Comparison of ENCODE assay signal across 7 mouse cellular contexts in genomic region chr10:81429605-81430061, GRCm38 (mm10). TPM values are rescaled to one million over a fixed set of nuclear protein-coding genes. Genes with fewer than 3 reads are reported as not detected.
DNase-seq lines count a peak whose midpoint lies in the region; ATAC-seq and TF ChIP-seq lines count a peak whose summit lies in the region.

No protein-coding gene starts in this region.

- DNase-seq in ZHBTc4 (ENCODE audit: low read depth, low spot score), result peak; percentile 96
- peak; percentile 74 to 81 for DNase-seq in cerebellum, postnatal 10 days
- DNase-seq in gastrocnemius, adult 2 months, result peak; percentile 89
- peak; percentile 61 to 87 for DNase-seq in spleen, adult 2 months (ENCODE audit: low read depth in 1 of 2, low spot score in 2 of 2)

- peak overlapping the region; percentile 97 for H3K27ac ChIP-seq in gastrocnemius, adult 2 months
- peak overlapping the region; percentile 95 for H3K27ac ChIP-seq in hindbrain, embryonic 15.5 days (replicated peaks)
- H3K27ac ChIP-seq in limb, embryonic 13.5 days, result peak overlapping the region; percentile 86
- peak overlapping the region; percentile 94 for H3K27ac ChIP-seq in midbrain, embryonic 13.5 days
- peak overlapping the region; percentile 87 for H3K27ac ChIP-seq in spleen, adult 2 months (ENCODE audit: insufficient read depth, low read length)

- intact Hi-C loops in gastrocnemius, adult 2 months (cut with DNase I), result loop anchor here (1.0 kb wide), 1 partner anchor 14 kb away; no protein-coding TSS in a partner anchor

- peak overlapping the region; percentile 95 for H3K4me3 ChIP-seq in gastrocnemius, adult 2 months
- peak overlapping the region; percentile 85 for H3K4me3 ChIP-seq in hindbrain, embryonic 15.5 days
- H3K4me3 ChIP-seq in limb, embryonic 13.5 days, result peak overlapping the region; percentile 74
- peak overlapping the region; percentile 77 for H3K4me3 ChIP-seq in midbrain, embryonic 13.5 days (replicated peaks)
- peak overlapping the region; percentile 69 for H3K4me3 ChIP-seq in spleen, adult 2 months (ENCODE audit: extremely low read depth, insufficient read depth, insufficient read length)

- no peak for TF ChIP-seq CTCF in gastrocnemius, adult 2 months (IDR thresholded peaks at IDR 0.05)
- no peak for TF ChIP-seq CTCF in spleen, adult 2 months (IDR thresholded peaks at IDR 0.05; ENCODE audit: extremely low read depth, insufficient read depth, insufficient read length, insufficient replicate concordance)

- under 1% methylated on average over 19 of the region's 20 CpGs for WGBS in hindbrain, embryonic 15.5 days
- WGBS in limb, embryonic 13.5 days, result under 1% methylated on average over 19 of the region's 20 CpGs
- under 1% methylated on average over 19 of the region's 20 CpGs for WGBS in midbrain, embryonic 13.5 days
- WGBS in spleen, adult 2 months, result under 1% methylated on average over 20 of the region's 20 CpGs

- H3K27me3 ChIP-seq in hindbrain, embryonic 15.5 days, result peaks cover 20% of the 10 kb centered on the region; the same call in 1 of the 2 replicates
- peaks cover 45% of the 10 kb centered on the region for H3K27me3 ChIP-seq in limb, embryonic 13.5 days
- H3K27me3 ChIP-seq in midbrain, embryonic 13.5 days, result peaks cover 46% of the 10 kb centered on the region
- H3K27me3 ChIP-seq in spleen, adult 2 months (ENCODE audit: control insufficient read depth, insufficient read depth, low read length), result peaks cover 5% of the 10 kb centered on the region

- H3K36me3 ChIP-seq in hindbrain, embryonic 15.5 days, result no peaks in the 10 kb centered on the region
- no peaks in the 10 kb centered on the region for H3K36me3 ChIP-seq in limb, embryonic 13.5 days
- no peaks in the 10 kb centered on the region for H3K36me3 ChIP-seq in midbrain, embryonic 13.5 days
- H3K36me3 ChIP-seq in spleen, adult 2 months (ENCODE audit: control insufficient read depth, insufficient read depth, low read length), result no peaks in the 10 kb centered on the region

- no peak; the same call in 1 of the 2 replicates for TF ChIP-seq POLR2A in spleen, adult 2 months (IDR thresholded peaks at IDR 0.05; ENCODE audit: low read depth, low read length)

- peak overlapping the region; percentile 93 for H3K9ac ChIP-seq in hindbrain, embryonic 15.5 days
- H3K9ac ChIP-seq in limb, embryonic 13.5 days, result peak overlapping the region; percentile 83
- H3K9ac ChIP-seq in midbrain, embryonic 13.5 days (replicated peaks), result peak overlapping the region; percentile 89

- H3K4me1 ChIP-seq in hindbrain, embryonic 15.5 days (replicated peaks), result peaks cover 65% of the 10 kb centered on the region
- peaks cover 48% of the 10 kb centered on the region for H3K4me1 ChIP-seq in limb, embryonic 13.5 days
- H3K4me1 ChIP-seq in midbrain, embryonic 13.5 days (replicated peaks), result peaks cover 59% of the 10 kb centered on the region
- peaks cover 37% of the 10 kb centered on the region for H3K4me1 ChIP-seq in spleen, adult 2 months (ENCODE audit: control insufficient read depth, insufficient read depth, insufficient read length)

- H3K4me2 ChIP-seq in hindbrain, embryonic 15.5 days, result peak overlapping the region; percentile 69
- H3K4me2 ChIP-seq in limb, embryonic 13.5 days (replicated peaks), result peak overlapping the region; percentile 92
- peak overlapping the region; percentile 91 for H3K4me2 ChIP-seq in midbrain, embryonic 13.5 days (replicated peaks)

- peak; percentile 4; the same call in 1 of the 2 replicates for ATAC-seq in hindbrain, embryonic 15.5 days (ENCODE audit: low FRiP score, low read depth)
- ATAC-seq in limb, embryonic 13.5 days (ENCODE audit: low FRiP score, low read depth), result peak; percentile 24
- ATAC-seq in midbrain, embryonic 13.5 days, result peak; percentile 15

- H3K9me3 ChIP-seq in hindbrain, embryonic 15.5 days, result no peaks in the 10 kb centered on the region
- H3K9me3 ChIP-seq in limb, embryonic 13.5 days, result no peaks in the 10 kb centered on the region
- no peaks in the 10 kb centered on the region for H3K9me3 ChIP-seq in midbrain, embryonic 13.5 days

RNA-seq across cellular contexts. Expression of gene Nfic, which starts 25.8 kb away (rescaled TPM):
- 100 to 1,000 TPM; 207 to 215 TPM for total RNA-seq in gastrocnemius, adult 2 months (2021)
- 26.6 and 28.0 TPM in 2 replicates for polyA plus RNA-seq in hindbrain, embryonic 15.5 days (2015; fragmentation: Nextera tagmentation; extraction: Ambion mirVana)
- 77.2 and 82.8 TPM in 2 replicates for polyA plus RNA-seq in limb, embryonic 13.5 days (2015; fragmentation: Nextera tagmentation; extraction: Ambion mirVana)
- 13.1 and 15.2 TPM in 2 replicates for polyA plus RNA-seq in midbrain, embryonic 13.5 days (2015; fragmentation: Nextera tagmentation; extraction: Ambion mirVana)
- polyA plus RNA-seq in spleen, adult 2 months (2012; rRNA removed), result 26.0 and 32.4 TPM in 2 replicates

RNA-seq across cellular contexts. Expression of gene Smim24, which starts 36.8 kb away (rescaled TPM):
- total RNA-seq in gastrocnemius, adult 2 months (2021), result not detected
- 1.4 and 1.8 TPM in 2 replicates for polyA plus RNA-seq in hindbrain, embryonic 15.5 days (2015; fragmentation: Nextera tagmentation; extraction: Ambion mirVana)
- polyA plus RNA-seq in limb, embryonic 13.5 days (2015; fragmentation: Nextera tagmentation; extraction: Ambion mirVana), result 4.2 and 4.7 TPM in 2 replicates
- 1.4 and 1.9 TPM in 2 replicates for polyA plus RNA-seq in midbrain, embryonic 13.5 days (2015; fragmentation: Nextera tagmentation; extraction: Ambion mirVana)
- 18.3 and 22.9 TPM in 2 replicates for polyA plus RNA-seq in spleen, adult 2 months (2012; rRNA removed)

RNA-seq across cellular contexts. Expression of gene Gm48552, which starts 40.8 kb away (rescaled TPM):
- 1 to 10 TPM in 1 of 2 experiments, under 1 TPM in 1; 0.84 to 1.0 TPM for total RNA-seq in gastrocnemius, adult 2 months (2021)
- polyA plus RNA-seq in hindbrain, embryonic 15.5 days (2015; fragmentation: Nextera tagmentation; extraction: Ambion mirVana), result 2.1 and 2.7 TPM in 2 replicates
- 1.7 and 1.9 TPM in 2 replicates for polyA plus RNA-seq in limb, embryonic 13.5 days (2015; fragmentation: Nextera tagmentation; extraction: Ambion mirVana)
- polyA plus RNA-seq in midbrain, embryonic 13.5 days (2015; fragmentation: Nextera tagmentation; extraction: Ambion mirVana), result 1.2 and 2.1 TPM in 2 replicates
- polyA plus RNA-seq in spleen, adult 2 months (2012; rRNA removed), result 2.9 and 6.4 TPM in 2 replicates

RNA-seq across cellular contexts. Expression of gene Gm48551, which starts 45.4 kb away (rescaled TPM):
- 1 to 10 TPM in 1 of 2 experiments, under 1 TPM in 1; 0.87 to 2.8 TPM for total RNA-seq in gastrocnemius, adult 2 months (2021)
- 6.2 and 6.6 TPM in 2 replicates for polyA plus RNA-seq in hindbrain, embryonic 15.5 days (2015; fragmentation: Nextera tagmentation; extraction: Ambion mirVana)
- polyA plus RNA-seq in limb, embryonic 13.5 days (2015; fragmentation: Nextera tagmentation; extraction: Ambion mirVana), result 3.3 and 4.0 TPM in 2 replicates
- polyA plus RNA-seq in midbrain, embryonic 13.5 days (2015; fragmentation: Nextera tagmentation; extraction: Ambion mirVana), result 6.9 and 7.2 TPM in 2 replicates
- polyA plus RNA-seq in spleen, adult 2 months (2012; rRNA removed), result 2.3 and 2.9 TPM in 2 replicates

RNA-seq across cellular contexts. Expression of gene Dohh, which starts 45.4 kb away (rescaled TPM):
- 10 to 100 TPM; 38.1 to 39.8 TPM for total RNA-seq in gastrocnemius, adult 2 months (2021)
- polyA plus RNA-seq in hindbrain, embryonic 15.5 days (2015; fragmentation: Nextera tagmentation; extraction: Ambion mirVana), result 92.2 and 94.0 TPM in 2 replicates
- 72.7 and 79.4 TPM in 2 replicates for polyA plus RNA-seq in limb, embryonic 13.5 days (2015; fragmentation: Nextera tagmentation; extraction: Ambion mirVana)
- polyA plus RNA-seq in midbrain, embryonic 13.5 days (2015; fragmentation: Nextera tagmentation; extraction: Ambion mirVana), result 73.5 TPM in 2 replicates
- 47.9 and 71.7 TPM in 2 replicates for polyA plus RNA-seq in spleen, adult 2 months (2012; rRNA removed)

Comparison
In these comparisons a context has a peak if more than half of its experiments do, and no peak if none do; other contexts are left out.
1. Peak in every context shown above with its lines: DNase-seq, ATAC-seq, H3K4me3 ChIP-seq and H3K27ac ChIP-seq.